Mouse (Mus musculus) Muller cell, postnatal 12 days (primary cell): ENCODE measurements at regions not wholly inside any gene's neighbourhood (a gene's known extent, or its start where the extent isn't known, plus 50 kb on each side); places are given as distances from the start of the nearest gene placed in this dataset.

Source experiments
- DNase-seq: peaks from one replicate; pipeline ENCODE4 v3.0.0-alpha.2; 2015; ENCODE audit errors: inconsistent ontology term

GRCm38 (mm10) chrX:146728562-146728961 lies 233.8 kb upstream of the Htr2c start:
- peak; percentile 0 for DNase-seq
